In genomic region chr5:131043130-131043529, GRCm38 (mm10) we compare ENCODE assay signal across 17 mouse cellular contexts.
"Had no signal": no experiment of that assay in that cellular context is flagged by ENCODE, and none has a peak within 500 bp of the region (broad histone marks: within the 10 kb centered on the region; RNA-seq: fewer than 3 reads in every experiment).

No protein-coding gene starts in this region.

- H3K36me3 ChIP-seq: intestine, embryonic 15.5 days; kidney, embryonic 15.5 days; liver, embryonic 13.5 days; midbrain, embryonic 12.5 days had no signal

- DNase-seq: kidney, adult 2 months; kidney, postnatal 14 days; kidney, postnatal 4 days; layer of hippocampus, postnatal 36 days; liver, embryonic 13.5 days; lung, embryonic 14.5 days; lung, postnatal 10 days; lung, postnatal 36 days; thymus, adult 2 months; thymus, postnatal 14 days; thymus, postnatal 4 days had no signal

- H3K9me3 ChIP-seq: intestine, embryonic 15.5 days; kidney, embryonic 15.5 days; liver, embryonic 13.5 days; midbrain, embryonic 12.5 days had no signal

- H3K4me3 ChIP-seq: intestine, embryonic 15.5 days; kidney, embryonic 15.5 days; left cerebral cortex, adult 2 months; liver, embryonic 13.5 days; megakaryocyte, embryonic 14.5 days; midbrain, embryonic 12.5 days had no signal

- H3K27me3 ChIP-seq: intestine, embryonic 15.5 days; kidney, embryonic 15.5 days; liver, embryonic 13.5 days; megakaryocyte, embryonic 14.5 days; midbrain, embryonic 12.5 days had no signal

- ATAC-seq: intestine, embryonic 15.5 days; midbrain, embryonic 16.5 days had no signal

- H3K4me1 ChIP-seq: intestine, embryonic 15.5 days; kidney, embryonic 15.5 days; liver, embryonic 13.5 days; megakaryocyte, embryonic 14.5 days; midbrain, embryonic 12.5 days had no signal

- H3K27ac ChIP-seq: intestine, embryonic 15.5 days; kidney, embryonic 15.5 days; left cerebral cortex, adult 2 months; liver, embryonic 13.5 days; midbrain, embryonic 12.5 days had no signal

- H3K4me2 ChIP-seq: intestine, embryonic 15.5 days; kidney, embryonic 15.5 days; liver, embryonic 13.5 days; lung, embryonic 14.5 days; midbrain, embryonic 12.5 days had no signal

- H3K9ac ChIP-seq: intestine, embryonic 15.5 days; kidney, embryonic 15.5 days; liver, embryonic 13.5 days; lung, embryonic 14.5 days; midbrain, embryonic 12.5 days had no signal
